Mouse (Mus musculus) right cerebral cortex, postnatal 36 days (tissue): ENCODE results near the gene Ppp4r3b.
A peak's percentile ranks its signal among the peaks of the same experiment; 100 is the strongest.

ENCODE experiments used
- DNase-seq, 2 experiments: peaks; one replicate each; pipeline ENCODE4 v3.0.0; 2022; ENCODE audit warnings: low spot score in 2 of 2, mixed read lengths in 1 of 2

Ppp4r3b gene

DNA sequence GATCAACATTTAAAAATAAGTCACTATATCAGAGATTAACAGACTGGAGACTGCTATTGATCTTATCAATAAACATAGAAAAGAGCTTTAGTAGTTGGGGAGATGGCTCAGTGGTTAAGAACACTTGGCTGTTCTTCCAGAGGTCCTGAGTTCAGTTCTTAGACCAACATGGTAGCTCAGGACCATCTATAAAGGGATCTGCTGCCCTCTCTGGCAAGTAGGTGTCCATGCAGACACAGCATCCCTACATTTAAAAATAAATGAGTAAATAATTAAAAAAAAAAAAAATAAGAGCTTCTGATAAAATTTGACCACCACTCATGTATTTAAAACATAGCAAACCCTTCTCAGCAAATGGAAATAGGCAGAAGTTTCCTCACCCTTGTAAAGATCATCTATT lies 65.4 kb downstream of the Ppp4r3b start:
- DNase-seq, result no peak

DNA sequence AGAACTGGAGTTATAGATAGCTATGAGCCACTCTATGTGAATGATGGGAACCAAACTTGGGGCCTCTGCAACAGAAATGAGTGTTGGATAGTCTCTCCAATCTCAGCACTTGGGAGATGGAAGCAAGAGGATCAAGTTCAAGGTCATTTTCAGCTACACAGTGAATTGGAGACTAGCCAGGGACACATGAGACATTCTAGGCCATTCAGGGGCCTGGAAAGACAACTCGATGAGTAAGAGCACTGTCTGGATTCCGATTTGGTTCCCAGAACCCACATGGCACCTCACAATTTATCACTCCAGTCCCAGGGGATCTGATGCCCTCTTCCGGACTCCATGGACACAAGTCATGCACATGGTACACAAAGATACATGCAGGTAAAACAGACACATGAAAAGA lies 65.9 kb downstream of the Ppp4r3b start:
- no peak for DNase-seq

DNA sequence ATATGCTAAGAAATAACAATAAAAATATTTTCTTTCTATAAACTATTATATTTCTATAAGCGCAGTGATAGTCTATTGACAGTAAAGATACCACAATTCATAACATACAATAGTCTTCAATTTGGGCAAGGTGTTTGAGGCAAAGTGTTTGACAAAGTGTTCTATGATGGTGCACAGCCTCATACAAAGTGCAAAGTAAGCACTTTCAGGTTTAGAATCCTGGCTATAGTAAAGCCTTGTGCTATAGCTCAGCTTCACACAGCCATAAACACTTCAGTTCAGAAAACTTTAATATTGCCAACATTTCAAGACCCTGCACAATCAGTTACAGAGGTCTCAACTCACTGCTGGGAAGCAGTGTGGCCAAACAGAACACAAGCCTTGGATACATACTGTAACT lies 66.7 kb downstream of the Ppp4r3b start:
- DNase-seq, result no peak

DNA sequence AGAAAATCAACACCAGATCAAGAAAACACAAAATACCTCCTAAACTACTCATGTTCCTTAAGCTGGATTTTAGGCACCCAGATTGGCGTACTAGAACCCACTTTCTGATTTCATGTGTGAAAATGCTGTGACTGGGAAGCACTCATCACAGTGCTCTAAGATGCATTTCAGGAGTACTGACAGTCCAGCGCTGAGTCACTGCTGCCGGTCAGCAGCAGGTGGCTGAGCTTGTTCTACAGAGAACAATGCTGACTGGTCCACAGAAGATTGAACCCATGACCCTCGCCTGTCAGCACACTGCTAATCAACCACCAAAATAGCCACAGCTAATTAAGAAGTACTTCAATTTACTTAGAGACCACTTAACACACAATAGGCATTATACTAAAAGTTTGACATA lies 69.3 kb downstream of the Ppp4r3b start:
- DNase-seq, result no peak

DNA sequence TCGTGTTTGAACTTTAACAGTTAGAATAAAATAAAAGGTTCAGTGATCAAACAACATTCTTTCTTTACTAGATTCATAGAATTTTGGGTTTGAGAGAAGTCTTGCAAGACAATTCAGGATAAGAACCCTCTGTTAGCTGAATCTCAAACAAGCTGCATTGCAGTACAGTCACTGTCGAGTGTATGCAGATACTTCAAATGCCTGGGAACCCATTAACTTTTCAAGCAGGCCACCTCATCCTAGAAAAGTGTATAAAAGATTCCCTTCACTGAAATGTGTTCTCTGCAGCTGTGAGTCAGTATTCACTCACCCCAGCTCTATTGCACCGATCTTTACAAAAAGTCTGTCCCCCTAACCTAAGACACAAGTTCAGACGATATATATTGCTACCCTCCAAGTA lies 73.3 kb downstream of the Ppp4r3b start:
- DNase-seq, result no peak

DNA sequence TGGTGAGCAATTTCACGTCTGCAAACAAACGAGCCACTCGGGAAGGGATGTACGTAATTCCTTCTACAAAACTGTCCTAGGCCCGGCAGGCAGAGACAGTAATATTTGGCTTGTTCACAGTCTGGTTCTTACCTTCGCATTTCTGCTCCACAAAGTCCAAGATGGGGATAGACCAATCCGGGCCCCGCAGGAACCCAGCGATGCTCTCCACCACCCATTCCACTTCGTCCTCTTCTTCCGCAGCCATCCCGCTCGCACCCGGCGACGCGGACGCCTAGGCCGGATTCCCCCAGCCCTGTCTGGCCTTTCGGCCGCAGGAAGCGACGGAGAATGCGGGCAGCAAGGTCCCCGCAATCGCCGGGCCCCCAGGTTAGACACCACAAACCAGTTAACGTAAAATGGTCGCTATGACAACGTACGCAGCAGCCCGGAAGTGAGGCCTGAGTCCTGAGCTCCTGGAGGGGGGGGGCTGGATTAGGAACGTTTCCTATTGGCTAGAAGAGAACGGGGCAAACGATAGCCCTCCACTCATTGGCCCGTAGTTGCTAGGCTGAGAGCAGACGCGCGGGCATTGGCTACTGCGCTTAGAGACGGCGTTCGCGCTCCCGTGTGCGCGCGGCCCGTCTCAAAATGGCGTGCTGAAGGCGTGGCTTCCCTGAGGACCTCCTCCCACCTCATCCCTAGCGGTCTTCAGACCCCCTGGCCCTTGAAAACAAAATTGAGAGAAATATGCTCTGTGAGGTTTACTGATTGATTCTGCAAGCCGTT lies 74.4 kb downstream of the Ppp4r3b start, which contains the start of gene Cfap36:
Gene Cfap36 (minus strand): TSS at position 527 of the 768 bp plus-strand sequence.
- DNase-seq, result peak; percentile 92 to 95

DNA sequence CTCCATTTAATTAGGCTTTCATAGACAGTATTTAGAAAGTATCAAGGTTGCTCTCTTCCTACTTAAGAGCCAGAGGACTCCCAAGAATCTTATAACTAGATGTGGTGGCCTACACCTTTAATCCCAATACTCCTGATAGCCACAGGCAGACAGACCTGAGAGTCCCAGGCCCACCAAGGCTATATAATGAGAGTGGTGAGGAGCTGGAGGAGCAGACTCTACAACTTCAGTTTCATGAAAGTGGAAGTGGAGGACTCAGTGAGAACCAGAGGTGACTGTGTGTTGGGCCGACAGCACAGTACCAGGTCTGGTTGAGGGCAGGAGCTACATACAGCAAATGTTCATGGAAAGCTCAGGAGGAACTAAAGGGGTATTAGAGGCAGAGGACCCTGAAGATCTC lies 75.0 kb downstream of the Ppp4r3b start:
- DNase-seq, result no peak

DNA sequence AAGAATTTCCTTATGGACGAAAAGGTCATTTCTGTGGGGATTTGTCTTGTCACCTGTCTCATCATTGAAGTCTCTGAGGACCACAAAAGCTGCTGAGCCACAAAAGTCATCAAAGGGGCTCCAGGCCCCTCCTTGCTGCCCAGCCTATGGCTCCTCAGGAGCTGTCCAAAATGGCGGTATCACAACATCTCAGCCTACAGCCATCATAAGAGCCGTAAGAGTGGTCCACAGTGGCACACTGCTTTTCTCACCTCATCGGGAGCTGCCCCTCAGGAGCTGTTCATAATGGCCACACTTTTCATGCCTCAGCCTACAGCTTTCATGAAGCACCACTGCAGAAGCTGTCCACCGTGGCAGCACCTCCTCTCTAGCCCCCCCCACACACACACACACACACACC lies 75.7 kb downstream of the Ppp4r3b start:
- no peak for DNase-seq

DNA sequence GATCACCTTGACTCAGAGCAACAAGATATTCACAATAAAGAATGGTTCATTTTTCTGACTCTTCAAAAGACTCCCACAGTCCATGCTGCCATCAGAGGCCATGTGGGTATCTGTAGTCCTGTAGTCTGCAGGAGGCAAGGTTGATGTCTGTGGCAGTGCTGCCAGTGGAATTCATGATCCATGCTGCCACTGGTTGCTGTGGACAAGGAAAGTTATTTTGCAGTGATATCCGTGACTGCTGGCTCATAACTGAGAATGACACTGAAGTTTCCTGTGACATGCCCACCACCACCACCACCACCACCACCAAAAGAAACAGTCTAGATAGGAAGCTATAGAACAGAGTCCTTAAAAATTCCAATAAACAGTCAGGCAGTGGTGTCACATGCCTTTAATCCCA lies 82.0 kb downstream of the Ppp4r3b start:
- no peak for DNase-seq

DNA sequence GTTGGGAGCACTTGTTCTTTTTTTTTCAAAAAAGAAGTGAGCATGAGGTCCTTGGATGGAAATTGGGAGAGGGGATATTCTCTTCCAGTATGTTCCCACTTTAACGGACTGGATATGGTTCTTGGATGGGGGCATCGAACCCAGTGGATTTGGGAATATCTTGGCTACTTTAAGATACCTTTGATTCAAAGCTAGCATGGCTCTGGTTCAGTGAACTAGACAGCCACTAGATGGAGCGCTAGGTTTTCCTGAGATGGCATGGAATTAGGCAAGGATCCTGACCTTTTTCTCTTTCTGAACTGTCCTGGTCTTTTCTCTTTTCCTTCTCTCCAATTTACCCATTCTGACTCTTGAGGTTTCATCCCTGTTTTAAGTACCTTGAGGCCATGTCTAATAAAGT lies 95.1 kb downstream of the Ppp4r3b start:
- DNase-seq, result no peak
